Mouse (Mus musculus) kidney, postnatal 14 days (tissue): ENCODE measurements at regions not wholly inside any gene's neighbourhood (a gene's known extent, or its start where the extent isn't known, plus 50 kb on each side); places are given as distances from the start of the nearest gene placed in this dataset.

Source experiments
- DNase-seq: peaks from one replicate; pipeline ENCODE4 v3.0.0; 2022; ENCODE audit warnings: mixed read lengths

DNA sequence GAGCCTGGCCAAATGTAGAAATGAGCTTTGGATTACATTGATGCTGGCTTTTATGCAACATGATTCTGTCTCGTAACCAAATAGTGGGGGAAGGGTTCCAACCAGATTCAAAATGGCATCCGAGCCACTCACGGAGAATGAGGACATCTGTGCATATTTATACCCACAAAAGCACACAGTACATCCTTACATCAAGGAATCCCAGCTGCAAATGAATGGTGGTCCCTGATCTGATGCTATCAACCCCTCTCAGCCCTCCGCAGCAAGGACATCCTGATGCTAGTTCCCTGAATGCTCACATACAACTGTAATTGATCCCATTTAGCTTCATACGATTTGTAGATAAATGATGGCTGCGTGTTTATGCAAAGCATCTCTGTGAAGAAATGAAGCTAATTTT lies 215.9 kb downstream of the Samd5 start:
- DNase-seq: no peak

GRCm38 (mm10) chr10:9458466-9458865 lies 216.5 kb downstream of the Samd5 start:
- no peak for DNase-seq

DNA sequence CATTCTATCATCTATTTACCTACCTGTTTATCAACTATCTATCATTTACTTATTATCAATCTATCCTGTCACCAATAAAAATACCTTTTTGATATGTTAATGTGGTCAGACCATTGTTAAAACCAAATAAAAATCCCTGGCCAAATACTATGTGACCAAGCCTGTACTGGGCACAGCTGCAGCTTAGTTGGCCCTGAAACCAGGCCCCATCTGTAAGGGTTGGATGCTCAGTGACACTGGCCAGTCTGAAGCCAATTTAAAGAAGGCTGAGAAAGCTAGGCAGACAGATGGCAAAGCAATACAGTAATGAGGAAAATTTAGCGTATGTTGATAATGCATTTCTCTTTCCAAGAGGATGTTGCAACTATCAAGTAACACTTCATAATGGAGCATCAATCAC lies 217.8 kb downstream of the Samd5 start:
- DNase-seq: no peak

DNA sequence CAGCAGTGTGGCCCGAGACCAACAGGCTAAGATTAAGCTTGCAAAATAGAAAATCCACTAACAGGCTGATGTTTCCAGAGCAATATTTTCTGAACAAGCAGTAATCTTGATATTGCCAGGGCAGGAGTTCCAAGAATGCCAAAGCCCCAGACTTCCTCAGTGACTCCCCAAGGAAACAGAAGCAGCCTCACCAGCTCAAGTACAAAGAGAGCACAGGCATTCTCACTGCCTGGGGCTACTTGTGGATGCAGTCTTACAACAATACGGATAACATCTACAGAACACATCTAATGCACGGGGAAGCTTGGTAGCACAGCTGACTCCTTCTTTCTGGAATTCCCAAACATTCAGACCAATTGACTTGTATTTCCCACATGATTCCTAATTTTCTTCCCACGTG lies 235.9 kb downstream of the Samd5 start:
- DNase-seq: no peak

GRCm38 (mm10) chr10:9438366-9438765 lies 236.6 kb downstream of the Samd5 start:
- no peak for DNase-seq

- DNase-seq: no peak
Observed at GRCm38 (mm10) chr10:9429085-9429484, 245.9 kb downstream of the Samd5 start.

DNA sequence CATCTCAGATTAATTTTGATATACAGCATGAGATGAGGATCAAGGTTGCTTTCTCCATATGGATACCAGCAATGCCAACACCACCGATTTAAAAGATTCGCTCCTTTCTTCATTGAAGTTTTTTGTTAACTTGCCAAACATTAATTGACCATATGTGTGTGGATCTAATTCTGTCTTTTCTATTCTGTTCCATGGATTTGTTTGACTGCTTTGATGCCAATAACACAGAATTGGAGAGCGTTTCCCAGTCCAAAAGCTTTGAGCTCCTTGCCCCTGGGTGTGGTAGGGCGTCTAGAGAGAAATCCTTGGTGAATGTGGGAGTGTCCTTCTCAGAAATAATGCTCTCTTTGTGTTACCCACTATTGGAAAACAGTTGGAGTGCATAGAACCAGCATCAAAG lies 254.3 kb downstream of the Samd5 start:
- no peak for DNase-seq

DNA sequence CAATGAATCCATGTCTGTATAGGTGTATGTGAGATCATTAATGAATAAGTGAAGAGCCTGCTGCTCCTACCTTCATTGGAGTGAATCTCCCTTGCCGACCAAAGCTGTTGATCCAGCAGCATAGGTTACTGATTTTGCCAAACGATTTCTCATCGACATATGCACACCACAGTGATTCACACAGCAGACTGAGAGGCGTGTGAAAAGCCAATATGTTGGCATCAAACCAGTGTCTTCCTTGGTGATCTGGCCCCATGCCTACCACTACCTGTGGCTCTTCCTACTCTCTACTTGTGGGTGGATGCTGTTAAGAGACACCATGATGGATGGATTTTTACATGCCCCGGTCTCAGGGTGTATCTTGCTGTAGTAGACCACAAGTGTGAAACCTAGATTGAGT lies 258.3 kb downstream of the Samd5 start:
- no peak for DNase-seq

DNA sequence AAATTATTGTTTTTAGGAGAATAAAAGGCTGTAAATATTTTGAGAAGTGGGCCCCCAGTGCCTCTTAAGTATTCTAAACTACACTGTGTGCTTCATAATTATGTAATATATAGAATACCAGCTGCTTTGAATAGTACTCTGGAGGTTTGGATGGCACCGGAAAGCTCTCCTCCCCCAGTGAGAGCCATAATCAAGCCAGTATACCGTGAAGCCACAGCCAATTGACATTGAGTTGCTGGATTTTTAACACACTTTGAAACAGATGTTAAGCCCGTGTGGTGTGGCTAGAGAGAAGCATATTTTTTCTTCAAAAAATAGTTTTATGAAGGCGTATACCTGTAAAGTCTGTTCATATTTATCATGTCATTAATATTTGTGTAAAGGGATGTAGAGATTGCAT lies 268.9 kb downstream of the Samd5 start:
- DNase-seq: no peak

DNA sequence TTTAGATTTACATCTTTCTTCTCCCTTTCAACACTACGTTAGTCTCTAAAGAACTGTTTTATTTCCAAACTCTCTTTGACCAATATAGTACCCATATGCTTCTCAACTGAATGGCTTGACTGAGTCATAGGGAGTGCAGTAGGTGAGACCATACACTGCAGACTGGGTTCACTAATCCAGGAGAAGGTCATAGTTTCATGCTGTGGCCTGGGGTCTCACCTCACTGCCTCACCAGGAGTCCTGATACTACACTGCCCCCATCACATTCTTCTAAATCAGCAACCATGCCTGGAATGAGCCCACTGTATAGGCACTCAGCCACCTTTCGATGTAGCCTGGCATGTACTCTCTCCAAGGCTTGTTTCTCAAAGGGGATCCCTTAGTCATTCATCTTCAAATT lies 269.6 kb downstream of the Samd5 start:
- no peak for DNase-seq

DNA sequence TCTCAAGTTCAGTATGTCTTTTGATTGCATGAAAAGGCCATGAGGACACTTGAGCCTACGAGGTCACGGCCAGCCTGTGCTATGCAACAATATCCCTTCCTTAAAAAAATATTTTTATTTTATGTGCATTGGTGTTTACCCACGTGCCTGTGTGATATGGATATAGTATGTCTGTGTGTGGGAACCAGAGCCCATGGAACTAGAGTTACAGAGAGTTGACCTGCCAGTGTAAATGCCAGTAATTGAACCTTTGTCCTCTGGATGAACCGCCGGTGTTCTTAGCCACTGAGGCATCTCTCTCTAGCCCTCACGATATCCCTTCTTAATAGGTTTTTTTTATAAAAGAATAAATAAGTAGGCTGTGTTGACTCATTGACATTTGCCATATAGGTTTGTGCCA lies 270.0 kb downstream of the Samd5 start:
- DNase-seq: no peak

- DNase-seq: no peak
Observed at GRCm38 (mm10) chr10:9400911-9401617, 273.9 kb downstream of the Samd5 start.

DNA sequence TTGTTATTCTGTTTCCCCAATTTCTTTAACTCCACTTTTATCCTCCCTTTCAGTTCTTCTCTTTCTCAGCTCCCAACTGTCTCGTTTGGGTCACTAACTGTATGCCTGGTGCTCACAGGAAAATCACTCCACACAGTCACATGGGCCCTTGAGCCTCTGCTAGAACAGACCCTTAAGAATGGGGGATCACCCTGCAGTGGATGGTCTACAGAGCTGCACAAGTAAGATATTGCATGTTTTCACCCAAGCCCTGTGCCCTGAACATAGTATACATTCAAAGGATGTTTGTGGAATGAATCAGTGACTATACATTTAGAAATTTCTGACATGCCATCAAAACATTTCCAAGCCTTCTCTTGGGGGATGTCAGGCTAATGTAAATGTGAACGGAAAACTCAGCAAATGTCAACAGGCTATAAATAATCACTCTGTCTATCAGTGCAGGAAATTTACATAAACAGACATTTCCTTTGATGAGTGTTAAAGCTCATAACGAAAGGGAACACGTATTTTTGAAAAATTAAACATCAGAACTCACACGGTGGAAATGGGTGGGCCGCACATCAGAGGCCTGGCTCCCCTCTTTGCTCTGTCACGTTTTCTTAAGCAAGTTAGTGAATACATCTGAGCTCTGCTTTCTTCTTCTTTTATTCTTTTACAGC lies 297.4 kb downstream of the Samd5 start:
- no peak for DNase-seq

DNA sequence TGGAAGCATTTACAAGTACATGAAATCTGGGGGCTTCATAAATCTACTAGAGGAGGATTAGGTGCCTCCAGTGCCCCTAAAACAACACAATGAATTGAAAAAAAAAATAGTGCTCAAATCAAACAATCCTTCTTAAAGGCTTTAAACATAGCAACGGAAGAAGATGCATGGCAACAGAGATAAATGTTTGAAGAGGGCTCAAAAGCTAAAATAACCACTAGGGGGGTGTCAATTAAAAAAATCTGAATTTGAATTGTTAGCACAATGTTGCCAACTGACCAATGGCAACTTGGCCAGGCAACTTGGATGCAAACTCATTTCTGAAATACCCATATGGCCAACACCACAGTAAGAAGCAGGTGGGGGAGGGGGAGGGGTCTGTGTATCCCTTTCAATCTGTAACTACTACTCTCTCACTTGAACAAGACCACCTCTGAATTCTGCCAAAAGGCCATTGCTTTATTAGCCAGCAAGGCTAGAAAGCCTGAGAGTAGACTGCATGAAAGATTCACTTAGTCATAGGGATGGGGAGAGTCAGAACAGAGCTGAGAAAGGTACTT lies 312.6 kb downstream of the Samd5 start:
- DNase-seq: no peak

GRCm38 (mm10) chr10:9338207-9338801 lies 336.7 kb downstream of the Samd5 start:
- DNase-seq: no peak

DNA sequence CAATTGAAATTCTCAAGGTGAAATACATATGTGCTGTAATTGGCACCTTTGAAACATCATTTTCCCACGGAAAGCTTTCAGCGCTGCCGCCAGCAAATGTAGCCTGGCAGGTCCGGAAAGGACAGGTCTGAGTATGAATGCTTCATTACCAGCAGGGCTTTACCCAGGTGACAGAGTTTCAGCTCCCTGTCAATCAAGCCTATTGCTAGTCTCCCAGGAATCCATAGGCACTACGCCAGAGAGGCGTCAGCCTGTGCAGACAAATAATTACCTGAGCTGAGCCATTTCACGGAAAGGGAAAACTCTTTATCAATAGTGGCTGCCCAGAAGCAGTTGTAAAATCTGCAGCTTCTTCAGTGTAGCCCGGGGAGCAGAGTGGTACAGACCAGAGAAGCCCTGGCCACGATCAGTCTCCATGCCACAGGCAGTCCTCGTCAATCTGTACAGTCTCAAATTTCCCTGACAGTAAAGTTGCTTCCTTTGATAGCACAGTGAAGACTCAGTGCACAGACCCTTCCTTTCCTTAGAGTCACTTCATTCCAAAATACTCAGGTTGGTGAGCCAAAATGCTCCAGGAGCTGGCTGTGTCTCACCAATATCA lies 340.7 kb downstream of the Samd5 start:
- no peak for DNase-seq

- no peak for DNase-seq
Observed at GRCm38 (mm10) chr10:9331694-9332093, 343.3 kb downstream of the Samd5 start.

DNA sequence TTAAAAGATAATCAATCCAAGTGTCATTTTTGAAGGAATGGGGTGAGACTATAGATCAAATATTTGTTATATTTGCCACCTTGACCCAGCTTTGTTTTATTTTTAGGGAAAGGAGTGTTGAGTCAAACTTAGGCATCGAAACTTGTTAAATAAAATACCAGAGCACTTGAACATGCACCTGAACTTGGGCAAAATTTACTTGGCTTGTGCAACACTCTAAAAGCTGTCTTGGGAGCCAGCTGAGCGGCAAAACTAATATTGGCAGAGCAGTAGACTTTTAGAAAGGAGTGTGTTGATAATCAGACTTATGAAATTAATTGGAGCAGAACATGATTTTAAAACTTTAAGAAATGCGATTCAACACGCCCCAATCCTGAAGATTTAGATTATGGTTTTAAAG lies 346.7 kb downstream of the Samd5 start:
- DNase-seq: no peak

GRCm38 (mm10) chr10:9327881-9328280 lies 347.1 kb downstream of the Samd5 start:
- DNase-seq: peak; percentile 7

DNA sequence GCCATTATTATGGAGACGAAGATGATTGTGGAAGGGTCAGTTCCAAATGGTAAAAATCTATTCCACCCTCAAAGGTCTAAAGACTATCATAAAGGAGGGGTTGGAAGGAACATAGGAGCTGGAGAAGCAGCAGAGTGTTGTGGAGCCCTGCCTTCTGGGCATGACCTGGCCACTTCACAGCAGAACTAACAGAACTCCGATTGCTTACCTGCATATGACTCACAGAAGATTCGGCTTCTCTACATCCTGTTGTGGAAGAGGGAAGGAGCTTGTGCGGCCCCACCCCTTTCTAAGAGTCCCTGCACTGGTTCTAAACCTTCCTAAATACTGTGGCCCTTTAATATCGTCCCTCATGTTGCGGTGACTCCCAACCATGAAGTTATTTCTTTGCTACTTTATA lies 362.7 kb downstream of the Samd5 start:
- no peak for DNase-seq

DNA sequence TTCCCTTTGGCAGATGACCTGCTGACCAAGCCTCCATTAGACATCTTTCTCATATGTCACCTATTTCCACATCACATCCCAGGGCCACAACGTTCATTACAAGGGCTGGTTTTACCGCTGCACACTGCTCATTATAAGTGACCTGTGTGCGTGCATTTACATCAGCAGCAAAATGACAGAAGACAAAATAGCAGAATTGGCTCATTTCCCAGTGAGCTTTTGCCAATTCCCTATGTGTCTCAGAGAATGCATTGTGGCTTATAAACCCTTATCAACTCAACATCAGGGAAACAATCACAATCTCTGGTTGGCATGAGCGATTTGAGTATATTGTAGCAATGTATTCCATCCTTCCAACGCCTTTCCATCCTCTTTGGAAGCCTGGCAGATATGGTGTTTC lies 364.7 kb downstream of the Samd5 start:
- no peak for DNase-seq

- no peak for DNase-seq
Observed at GRCm38 (mm10) chr10:9296055-9296454, 379.0 kb downstream of the Samd5 start.

GRCm38 (mm10) chr10:9295269-9295668 lies 379.7 kb downstream of the Samd5 start:
- no peak for DNase-seq

GRCm38 (mm10) chr10:9294620-9295019 lies 380.4 kb downstream of the Samd5 start:
- no peak for DNase-seq
